Mouse (Mus musculus) right cerebral cortex, postnatal 10 days (tissue): ENCODE measurements at regions not wholly inside any gene's neighbourhood (a gene's known extent, or its start where the extent isn't known, plus 50 kb on each side); places are given as distances from the start of the nearest gene placed in this dataset.
"Not testable (repeated sequence)": the region's sequence is repeated elsewhere in the genome, so short reads cannot be mapped to it uniquely, and the experiment has no call there.

Experiments
- DNase-seq, 2 experiments: peaks; one replicate each; pipeline ENCODE4 v3.0.0; 2021; ENCODE audit warnings: low spot score in 2 of 2

DNA sequence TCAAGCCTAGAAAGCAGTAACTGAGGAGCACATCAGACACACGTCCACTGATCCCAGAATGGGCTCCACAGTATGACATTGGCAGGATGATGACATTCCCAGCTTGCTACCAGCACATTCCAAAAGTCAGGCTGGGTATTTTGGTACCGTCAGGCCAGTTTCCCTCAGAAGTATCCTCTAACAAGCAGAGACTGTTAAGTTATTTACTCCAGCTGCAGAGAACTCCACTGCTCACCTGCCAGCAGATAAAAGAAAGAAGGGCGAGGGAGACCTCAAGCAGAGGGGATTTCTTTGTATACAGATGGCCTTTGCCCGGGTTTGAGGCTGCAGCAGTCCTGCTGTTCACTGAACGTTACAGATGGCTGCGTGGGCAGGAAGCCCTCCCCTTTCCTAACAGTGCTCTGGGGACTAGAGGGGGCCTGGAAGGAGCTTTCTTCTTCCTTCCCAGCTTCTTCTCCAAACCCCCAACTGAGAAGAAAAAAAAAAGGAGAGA is 175.2 kb upstream of the Meox2 start:
- DNase-seq: peak; percentile 20 to 28

DNA sequence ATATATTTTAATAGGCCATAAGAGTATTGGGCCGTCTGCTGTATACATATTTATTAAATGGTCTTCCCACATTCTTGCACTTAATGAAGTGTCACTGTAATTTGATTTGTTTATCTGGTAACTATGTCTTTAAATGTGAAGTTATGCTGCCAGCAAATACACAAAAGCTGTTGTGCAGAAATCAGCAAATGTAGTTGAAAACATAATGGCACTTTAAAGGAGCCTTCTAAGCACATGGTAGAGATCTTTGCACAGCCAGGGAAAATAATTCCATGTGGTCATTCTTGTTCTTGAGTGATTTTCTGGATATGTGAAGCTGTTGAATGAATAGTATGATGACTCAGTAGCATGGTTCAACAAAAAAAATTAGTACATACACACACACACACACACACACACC is 164.4 kb upstream of the Meox2 start:
- no peak for DNase-seq

DNA sequence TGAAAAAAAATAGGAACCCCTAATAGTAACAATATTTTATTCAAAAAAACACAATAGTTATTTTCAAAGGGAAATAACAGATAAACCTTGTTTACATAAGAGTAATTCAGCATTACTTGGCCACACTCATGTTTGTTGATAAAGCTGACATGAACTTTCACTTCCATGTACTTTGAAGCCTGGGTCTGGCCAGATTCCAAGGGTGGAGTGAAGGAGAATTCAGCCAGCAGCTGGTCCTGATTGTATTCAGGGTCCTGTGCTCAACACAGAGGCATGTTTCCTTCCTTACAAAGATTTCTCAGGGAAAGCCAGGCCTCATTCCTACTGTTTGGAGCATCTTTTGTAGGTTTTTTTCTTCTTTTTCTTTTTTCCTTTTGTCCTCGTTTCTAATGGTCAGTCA is 162.4 kb upstream of the Meox2 start:
- peak; percentile 24 to 26 for DNase-seq

DNA sequence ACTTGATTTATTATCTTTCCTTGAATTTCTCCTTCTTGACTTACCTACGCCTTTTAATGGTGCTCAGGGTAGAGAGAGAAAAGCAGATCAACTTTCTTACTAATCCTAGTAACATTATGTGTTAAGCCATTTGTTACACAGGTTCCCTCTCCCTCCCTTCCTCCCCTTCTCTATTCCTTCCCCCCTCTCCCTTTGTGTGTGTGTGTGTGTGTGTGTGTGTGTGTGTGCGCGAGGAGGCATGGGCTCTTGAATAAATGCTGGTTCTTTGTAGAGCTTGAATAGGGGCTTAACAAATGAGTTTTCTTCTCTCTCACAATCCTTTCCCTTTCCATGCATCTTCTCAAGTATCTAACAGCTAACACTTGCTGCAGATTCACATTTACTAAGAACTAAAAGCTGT is 160.4 kb upstream of the Meox2 start:
- DNase-seq: no peak

DNA sequence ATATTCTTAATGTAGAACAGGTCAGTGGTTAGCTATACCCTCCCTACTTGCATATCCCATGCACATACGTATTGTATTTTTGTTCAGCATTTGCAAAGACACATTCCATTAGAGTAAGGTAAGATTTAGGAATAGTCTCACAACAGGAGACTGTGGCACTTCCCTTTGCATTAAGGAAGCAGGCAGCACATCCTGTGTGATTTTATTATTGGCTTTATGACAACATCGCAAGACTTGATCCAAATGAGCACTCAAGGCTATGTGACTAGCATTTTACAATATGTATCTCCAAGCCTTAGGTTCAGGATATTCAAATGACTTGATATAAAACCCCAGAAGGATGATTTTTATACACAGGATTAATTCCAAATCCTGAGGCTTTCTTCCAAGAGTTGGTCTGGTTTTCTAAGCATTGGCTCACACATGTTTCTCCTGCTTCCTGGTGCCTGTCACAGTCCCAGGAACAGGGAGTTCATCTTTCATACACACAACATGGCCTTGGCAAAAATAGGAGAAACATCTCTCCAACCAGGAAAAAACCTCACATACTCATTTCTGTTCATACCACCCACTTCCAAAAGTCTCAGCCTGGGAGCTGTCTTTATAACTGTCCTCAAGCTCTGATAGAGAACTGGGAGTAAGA is 159.1 kb upstream of the Meox2 start:
- DNase-seq: no peak

DNA sequence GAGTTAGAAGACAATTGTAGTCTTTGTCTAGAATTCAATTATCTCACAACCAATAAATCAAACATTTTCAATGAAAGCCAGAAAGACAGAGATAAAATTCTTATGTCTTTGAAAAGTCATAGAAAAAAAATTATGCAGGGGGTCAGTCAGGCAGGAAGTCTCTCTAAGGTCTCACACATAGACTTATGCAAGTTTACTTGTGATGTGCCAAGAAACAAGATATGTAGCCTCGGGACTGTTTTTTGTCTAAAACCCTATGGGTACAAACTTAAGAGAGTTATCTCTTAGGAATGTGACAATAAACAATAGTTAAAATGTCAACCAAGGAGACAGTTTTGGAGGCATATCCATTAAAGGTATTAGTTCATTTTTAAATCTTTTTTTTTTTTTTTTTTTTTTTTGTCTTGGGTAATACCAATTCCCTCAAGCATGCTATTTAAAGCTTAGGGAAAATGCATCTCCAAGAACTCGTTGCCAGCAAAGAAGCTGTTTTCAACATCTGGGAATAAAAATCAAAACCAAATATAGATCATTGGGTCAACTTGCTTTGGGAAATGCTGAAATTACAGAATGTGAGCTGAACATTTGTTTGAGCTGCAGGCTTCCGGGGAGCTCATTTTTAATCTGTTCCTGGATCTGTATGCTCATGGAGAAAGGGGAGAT is 133.8 kb upstream of the Meox2 start:
- DNase-seq: no peak

DNA sequence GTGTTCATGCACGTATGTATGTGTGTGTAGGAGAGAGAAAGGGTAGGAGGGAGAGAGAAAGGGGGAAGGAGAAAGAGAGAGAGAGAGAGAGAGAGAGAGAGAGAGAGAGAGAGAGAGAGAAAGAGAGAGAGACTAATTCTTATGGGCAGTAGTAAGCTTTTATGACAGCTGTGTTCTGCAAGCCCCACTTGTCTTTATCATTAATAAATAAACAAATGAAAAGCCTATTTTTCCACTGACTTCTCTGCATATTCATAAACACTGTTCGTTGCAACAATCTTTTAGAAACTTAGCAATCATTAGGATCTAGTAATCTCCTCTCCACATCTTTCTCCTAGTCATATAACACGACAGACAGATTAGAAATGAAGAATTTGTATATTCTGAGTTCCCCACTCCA is 131.2 kb upstream of the Meox2 start:
- DNase-seq: no peak

DNA sequence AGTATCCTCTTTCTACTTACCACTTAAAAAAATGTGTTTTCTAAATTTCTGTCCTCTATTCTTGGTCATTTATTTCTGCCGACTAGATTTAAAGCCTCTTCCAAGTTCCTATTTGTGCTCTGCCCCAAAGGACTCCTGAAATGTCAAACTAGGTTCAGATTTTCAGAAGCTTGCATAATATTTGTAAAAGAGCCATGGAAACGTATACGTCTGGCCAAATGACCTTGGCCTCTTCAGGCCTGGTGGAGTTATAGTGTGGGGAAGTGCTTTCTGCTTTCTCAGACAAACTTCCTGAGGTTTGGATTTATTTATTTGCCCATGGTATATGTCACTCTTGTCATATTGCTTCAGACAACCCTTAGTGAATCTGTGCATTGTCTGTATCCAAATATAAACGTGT is 117.2 kb upstream of the Meox2 start:
- DNase-seq: no peak

DNA sequence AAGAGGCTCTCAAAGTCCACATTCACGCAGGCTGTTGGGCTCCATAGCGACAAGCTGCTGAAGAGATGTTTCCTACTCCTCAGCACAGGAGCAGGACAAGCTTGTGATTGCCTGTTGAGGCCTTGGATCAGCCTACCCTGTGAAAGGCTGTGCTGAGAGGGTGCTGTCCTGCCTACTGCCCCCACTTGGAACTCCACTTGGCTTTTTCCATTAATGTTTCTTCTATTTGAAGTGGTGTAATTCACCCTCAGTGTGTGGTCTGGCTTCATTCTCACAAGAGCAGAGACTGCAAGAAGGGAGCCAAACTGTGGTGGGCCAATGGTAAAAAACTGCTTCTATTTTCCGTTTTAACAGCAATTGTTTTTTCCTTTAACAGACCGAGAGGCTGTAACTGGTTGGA is 116.4 kb upstream of the Meox2 start:
- DNase-seq: no peak

DNA sequence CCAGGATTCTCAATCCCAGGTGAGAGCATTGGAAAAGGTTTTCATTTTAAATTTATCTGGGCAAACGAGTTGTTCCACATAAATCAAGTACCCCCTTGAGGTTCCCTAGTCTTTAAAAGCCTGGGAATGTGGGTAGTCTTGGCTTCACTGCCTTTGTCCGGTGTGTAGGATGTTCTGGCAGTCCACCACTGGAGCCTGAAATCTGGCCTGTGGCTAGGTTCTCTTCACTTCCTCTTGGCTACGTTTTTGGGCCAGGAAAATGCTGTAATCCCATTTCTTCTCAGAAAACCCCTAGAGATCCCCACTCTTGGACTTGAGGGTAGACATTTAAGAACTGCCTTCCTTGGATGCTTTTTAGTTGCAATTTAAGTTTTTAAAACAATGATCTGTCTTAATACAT is 106.9 kb upstream of the Meox2 start:
- DNase-seq: no peak

DNA sequence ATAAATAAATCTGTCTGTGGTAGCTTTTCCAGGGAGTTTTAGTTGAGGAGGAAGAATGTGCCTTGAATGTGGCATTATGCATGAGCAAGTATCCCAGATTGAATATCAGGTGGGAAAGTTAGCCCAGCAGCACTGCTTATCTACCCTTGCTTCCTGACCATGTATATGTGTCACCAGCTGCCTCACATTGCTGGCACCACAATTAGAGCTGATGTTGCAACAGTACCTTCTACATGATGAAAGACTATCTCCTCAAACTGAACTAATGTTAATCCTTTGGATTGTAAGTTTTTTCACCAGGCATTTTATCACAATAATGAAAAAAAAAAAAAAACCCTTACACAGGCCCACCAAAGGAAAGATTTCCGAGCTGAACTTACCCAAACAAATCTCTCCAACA is 103.1 kb upstream of the Meox2 start:
- no peak for DNase-seq

DNA sequence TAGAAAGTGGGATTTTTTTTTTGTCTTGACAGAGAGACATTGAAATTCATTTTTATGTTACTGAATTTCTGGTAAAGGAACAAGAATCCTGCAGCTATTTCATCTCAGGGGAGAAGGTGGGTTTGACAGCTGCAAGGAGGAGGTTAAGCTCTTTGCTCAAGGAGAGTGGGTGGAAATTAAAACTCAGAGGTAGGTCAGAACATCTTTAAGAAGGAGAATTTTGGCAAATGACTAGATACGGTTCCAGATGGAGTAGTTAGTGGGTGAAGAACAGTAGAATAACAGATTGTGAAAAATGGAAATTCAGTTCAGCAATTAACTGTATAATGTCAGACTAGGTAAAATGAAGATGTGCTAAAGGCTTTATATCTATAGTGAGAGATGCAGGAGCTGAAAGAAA is 98.0 kb upstream of the Meox2 start:
- no peak for DNase-seq

DNA sequence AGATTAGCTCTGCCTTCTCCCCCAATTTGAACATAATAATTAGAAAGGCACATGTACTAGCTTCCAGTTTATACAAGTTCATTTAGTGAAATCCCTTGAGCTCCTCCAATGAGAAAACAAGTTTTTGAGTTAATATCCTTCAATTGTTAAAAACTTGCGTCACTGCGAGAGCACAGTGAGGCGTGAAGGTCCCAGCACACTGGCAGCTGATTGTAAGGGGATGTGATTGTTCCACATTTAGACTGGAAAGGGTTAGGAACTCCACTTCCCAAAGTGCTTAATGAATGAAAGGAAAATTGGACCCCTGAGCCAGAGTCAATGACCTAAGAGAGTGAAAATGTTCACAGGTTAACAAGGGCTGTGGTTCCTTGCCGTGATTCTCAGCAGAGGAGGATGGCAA is 93.9 kb upstream of the Meox2 start:
- no peak for DNase-seq

DNA sequence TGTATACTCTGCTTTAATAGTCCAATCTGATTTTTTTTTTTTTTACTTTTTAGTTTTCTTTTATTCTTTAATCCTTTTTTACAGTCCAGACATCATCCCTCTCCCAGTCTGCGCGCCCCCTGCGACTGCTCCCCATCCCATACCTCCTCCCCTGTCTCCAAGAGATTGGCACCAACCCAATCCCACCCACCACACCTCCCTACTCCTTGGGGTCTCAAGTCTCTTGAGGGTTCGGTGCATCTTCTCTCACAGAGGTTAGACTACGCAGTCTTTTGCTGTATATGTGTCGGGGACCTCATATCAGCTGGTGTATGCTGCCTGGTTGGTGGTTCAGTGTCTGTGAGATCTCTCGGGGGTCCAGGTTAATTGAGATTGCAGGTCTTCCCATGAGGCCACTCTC is 93.4 kb upstream of the Meox2 start:
- DNase-seq: not testable (repeated sequence)

DNA sequence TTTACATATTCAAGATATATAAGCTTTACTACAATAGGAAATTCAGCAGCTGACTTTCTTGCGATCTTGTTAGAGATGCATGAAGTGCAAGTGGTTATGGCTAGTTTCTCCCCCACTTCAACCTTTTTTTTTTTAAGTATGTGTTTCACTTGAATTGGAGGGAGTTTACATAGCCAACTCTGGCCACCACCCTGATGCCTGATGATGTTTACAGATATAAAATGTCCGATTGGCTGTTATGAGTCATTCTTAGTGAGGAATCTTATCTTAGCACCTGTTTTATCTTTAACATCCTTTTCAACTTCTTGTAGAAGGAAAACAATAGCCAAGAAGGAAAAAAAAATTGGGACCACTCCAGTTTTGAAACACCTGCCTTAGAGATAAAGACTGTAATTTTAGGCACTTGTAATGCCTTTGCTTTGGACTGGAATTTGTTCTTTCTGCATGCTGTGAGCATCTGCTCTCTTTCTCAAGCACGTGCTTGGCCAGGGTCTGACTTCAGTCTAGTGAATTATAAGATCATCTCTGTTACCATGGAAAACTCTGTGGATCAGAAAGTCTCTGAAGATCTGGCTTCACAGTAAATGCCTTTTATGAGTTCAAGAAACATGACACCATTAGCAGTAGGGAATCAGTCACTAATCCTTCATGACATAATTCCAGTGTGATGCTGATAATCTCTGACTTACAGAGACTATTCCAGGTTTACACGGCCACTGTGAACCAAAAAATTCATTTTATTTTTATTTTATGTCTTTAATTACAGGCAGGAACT is 92.7 kb upstream of the Meox2 start:
- DNase-seq: peak in 1 of 2 experiments; percentile 32

DNA sequence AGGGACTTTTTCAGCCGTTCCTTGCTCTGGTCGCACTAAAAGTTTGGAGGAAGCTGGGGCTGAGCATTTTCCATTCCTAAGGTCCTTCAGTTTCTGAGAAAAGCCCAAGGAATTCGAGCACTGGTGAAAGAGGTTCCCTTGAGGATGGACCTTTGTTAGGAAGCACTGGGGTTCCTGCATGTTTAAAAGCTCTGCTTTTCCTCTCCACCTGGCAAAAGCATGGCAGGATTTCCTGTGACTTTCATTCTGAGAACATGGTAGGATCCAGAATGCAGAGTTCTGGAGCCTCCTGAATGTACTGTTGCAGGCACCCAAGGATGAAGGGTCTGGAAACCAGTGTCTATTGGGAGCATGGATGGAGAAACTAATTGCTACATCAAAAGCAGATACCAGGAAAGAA is 61.1 kb upstream of the Meox2 start:
- no peak for DNase-seq

DNA sequence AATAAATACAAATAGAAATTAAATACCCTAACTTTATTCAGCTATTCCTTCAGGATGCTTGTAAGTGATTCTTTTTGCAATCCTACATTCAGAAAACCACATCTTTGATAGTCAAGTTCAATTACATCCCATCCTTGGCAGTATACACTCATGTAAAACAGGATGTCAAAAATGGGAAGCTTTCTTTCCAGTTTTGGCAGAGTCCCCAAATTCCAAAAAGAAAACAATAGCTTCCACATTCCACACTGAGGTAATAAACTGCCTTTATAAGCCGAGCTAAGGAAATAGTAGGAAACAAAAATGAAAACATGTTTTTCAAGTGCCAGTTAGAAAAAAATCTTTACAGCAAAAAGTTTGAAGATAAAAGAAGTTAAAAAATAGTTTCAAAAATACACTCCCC is 57.7 kb upstream of the Meox2 start:
- DNase-seq: no peak

DNA sequence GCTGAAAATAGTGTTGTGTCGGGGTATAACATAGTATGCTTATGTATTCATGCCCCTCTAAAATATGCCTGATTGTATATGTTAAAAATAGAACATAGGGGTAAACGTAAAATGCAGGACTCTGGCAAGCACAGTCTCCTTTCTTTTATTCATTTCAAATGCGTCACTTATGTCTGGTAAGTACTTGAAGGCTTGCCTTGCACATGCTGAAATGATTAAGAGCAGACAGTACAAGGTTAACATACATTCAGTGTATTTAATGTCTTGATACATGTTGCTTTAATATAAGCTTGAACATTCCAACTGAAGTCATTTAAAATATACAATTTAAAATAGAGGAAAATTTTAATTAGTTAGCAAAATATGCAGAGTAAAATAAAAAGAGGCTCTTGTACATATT is 50.9 kb upstream of the Meox2 start:
- DNase-seq: no peak
